Mouse (Mus musculus): Measurements from ENCODE around the gene Gabarapl2.

The Gabarapl2 gene

GRCm38 (mm10) chr8:111940171-111941100 lies at the start of gene Gabarapl2:
Gabarapl2 (plus strand) TSS chr8:111940703.
- DNase-seq (ENCODE audit: low read depth, low spot score), result peak; percentile 99

- no peak for DNase-seq (ENCODE audit: low read depth, low spot score)
Measured at GRCm38 (mm10) chr8:111890911-111891303, 49.6 kb upstream of the Gabarapl2 start.

GRCm38 (mm10) chr8:111891983-111892382 lies 48.5 kb upstream of the Gabarapl2 start:
- peak; percentile 88 for DNase-seq (ENCODE audit: low read depth, low spot score)

- no peak for DNase-seq (ENCODE audit: low read depth, low spot score)
Measured at GRCm38 (mm10) chr8:111892615-111893014, 47.9 kb upstream of the Gabarapl2 start.

- DNase-seq (ENCODE audit: low read depth, low spot score), result peak; percentile 72
Measured at GRCm38 (mm10) chr8:111894955-111895354, 45.5 kb upstream of the Gabarapl2 start.

- DNase-seq (ENCODE audit: low read depth, low spot score), result peak; percentile 76
Measured at GRCm38 (mm10) chr8:111898586-111898985, 41.9 kb upstream of the Gabarapl2 start.

GRCm38 (mm10) chr8:111902080-111902479 lies 38.4 kb upstream of the Gabarapl2 start:
- no peak for DNase-seq (ENCODE audit: low read depth, low spot score)

- no peak for DNase-seq (ENCODE audit: low read depth, low spot score)
Measured at GRCm38 (mm10) chr8:111905500-111906121, 34.9 kb upstream of the Gabarapl2 start.

GRCm38 (mm10) chr8:111909621-111910450 lies 30.7 kb upstream of the Gabarapl2 start, which contains the start of gene Chst5:
Chst5 (minus strand) TSS chr8:111910447.
- peak; percentile 57 for DNase-seq (ENCODE audit: low read depth, low spot score)

- no peak for DNase-seq (ENCODE audit: low read depth, low spot score)
Measured at GRCm38 (mm10) chr8:111911572-111911971, 28.9 kb upstream of the Gabarapl2 start.

- peak; percentile 84 for DNase-seq (ENCODE audit: low read depth, low spot score)
Measured at GRCm38 (mm10) chr8:111912860-111913432, 27.6 kb upstream of the Gabarapl2 start.

- DNase-seq (ENCODE audit: low read depth, low spot score), result peak; percentile 89
Measured at GRCm38 (mm10) chr8:111919663-111920062, 20.8 kb upstream of the Gabarapl2 start.

- peak; percentile 78 for DNase-seq (ENCODE audit: low read depth, low spot score)
Measured at GRCm38 (mm10) chr8:111920971-111921370, 19.5 kb upstream of the Gabarapl2 start.

GRCm38 (mm10) chr8:111923383-111923804 lies 17.1 kb upstream of the Gabarapl2 start:
- DNase-seq (ENCODE audit: low read depth, low spot score), result peak; percentile 91

GRCm38 (mm10) chr8:111924976-111925375 lies 15.5 kb upstream of the Gabarapl2 start:
- peak; percentile 79 for DNase-seq (ENCODE audit: low read depth, low spot score)

GRCm38 (mm10) chr8:111929648-111930344 lies 10.7 kb upstream of the Gabarapl2 start:
- no peak for DNase-seq (ENCODE audit: low read depth, low spot score)

- DNase-seq (ENCODE audit: low read depth, low spot score), result peak; percentile 78
Measured at GRCm38 (mm10) chr8:111931721-111932120, 8.8 kb upstream of the Gabarapl2 start.

- peak; percentile 96 for DNase-seq (ENCODE audit: low read depth, low spot score)
Measured at GRCm38 (mm10) chr8:111932580-111933336, 7.7 kb upstream of the Gabarapl2 start.

GRCm38 (mm10) chr8:111933348-111934076 lies 7.0 kb upstream of the Gabarapl2 start, which contains the start of gene Tmem231:
Tmem231 (minus strand) TSS chr8:111933881.
- DNase-seq (ENCODE audit: low read depth, low spot score), result peak; percentile 99
